Mouse (Mus musculus) layer of hippocampus, adult 9-11 months (tissue): ENCODE results near the gene Pde4a.
A peak's percentile ranks its signal among the peaks of the same experiment; 100 is the strongest.

ENCODE experiments used
- DNase-seq: peaks from one replicate; pipeline ENCODE4 v3.0.0; 2022

Gene Pde4a

DNA sequence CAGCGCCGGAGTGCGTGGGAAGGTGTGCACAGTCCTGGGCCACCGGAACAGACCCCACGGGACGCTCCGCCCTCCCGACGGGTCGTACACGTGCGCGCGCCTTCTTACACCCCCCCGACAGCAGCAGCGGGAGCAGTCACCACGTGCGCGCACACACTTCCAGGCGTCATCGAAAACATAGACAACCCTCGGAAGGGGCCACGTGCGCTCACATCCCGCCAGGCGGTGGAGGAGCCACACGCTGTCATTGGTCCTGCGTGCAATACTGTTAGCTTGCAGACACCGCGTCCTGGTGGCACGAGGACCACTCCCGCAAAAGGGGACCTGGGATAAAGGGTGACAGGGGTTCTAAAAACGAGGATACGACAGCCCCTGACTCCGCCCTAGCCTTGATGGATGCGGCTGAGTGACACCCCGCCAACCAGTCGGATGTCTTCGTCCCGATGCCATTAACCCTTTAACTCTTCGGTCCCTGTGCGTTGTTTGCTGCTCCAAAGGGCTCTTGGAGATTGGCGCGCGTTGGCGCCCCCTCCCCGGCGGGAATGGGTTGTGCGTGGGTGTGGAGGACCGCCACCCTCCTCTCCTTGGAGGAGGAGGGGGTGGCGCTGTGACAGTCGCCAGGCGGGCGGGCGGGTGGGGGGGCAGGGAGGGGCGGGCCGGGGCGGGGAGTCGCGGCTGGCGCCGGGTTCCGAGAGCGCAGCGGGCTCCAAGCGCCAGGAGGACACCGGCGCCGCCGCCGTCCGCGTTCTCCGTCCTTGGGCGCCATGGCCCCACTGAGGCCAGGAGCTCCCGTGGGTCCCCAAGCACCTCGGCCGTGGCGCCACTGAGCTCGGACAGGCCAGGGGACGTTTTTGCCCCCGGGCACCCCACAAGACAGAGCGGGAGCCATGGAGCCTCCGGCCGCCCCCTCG, at the start of gene Pde4a:
Pde4a (plus strand) TSS at position 674 of the 911 bp plus-strand sequence.
- DNase-seq: peak; percentile 85

DNA sequence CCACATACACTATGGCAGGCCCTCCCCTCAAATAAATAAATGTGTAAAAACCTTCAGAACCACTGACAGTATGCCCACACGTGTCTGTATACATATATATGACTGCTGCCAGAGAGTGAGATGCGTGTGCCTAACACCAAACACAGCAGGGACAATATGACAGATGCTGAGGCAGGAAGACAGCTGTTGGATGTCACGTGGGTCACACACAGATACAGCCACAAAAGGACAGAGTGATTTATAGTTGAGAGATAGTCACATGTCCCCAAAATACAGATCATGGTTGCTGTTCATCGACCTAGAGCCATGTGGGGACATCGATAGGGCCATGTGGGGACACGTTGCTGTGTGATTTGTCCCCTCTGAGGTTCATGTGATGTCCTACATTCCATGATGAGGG, 48.4 kb upstream of the Pde4a start:
- DNase-seq: no peak

DNA sequence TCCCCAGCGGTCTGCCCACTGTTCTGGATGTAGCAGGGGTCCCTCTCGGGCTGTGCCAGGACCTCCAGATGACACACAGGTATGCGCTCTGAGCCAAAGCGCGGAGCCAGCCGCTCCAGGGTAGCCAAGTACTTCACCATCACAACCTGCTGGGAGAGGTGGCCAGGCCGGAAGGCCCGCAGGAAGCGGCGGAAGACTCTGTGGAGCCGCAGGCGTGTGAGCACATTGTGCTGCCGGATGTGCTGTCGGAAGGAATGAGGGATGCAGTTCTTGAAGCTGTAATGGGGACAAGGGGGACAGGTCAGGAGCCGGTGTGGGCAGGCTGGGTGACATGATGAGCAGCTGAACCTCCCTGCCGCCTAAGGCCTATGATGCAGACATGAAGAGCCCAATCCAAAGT, 44.0 kb upstream of the Pde4a start:
- DNase-seq: no peak

DNA sequence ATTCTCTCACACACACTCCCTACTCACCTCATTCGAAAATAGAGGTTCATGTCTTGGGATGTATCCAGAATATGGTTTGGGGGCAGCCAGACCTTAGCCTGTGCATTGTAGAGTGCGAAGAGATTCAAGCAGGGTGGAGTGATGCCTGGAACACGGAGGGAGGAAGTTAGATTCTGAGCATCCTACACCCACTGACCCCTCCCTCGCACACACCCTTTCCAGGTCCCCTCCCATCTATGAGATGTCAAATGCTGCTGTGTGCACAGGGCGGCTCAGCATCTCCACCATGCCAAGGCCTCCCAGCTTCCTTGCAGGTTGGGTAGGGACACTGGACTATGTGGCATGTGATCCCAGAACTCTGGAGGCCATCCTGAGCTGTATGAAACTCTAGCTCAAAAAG, 40.7 kb upstream of the Pde4a start:
- DNase-seq: no peak

DNA sequence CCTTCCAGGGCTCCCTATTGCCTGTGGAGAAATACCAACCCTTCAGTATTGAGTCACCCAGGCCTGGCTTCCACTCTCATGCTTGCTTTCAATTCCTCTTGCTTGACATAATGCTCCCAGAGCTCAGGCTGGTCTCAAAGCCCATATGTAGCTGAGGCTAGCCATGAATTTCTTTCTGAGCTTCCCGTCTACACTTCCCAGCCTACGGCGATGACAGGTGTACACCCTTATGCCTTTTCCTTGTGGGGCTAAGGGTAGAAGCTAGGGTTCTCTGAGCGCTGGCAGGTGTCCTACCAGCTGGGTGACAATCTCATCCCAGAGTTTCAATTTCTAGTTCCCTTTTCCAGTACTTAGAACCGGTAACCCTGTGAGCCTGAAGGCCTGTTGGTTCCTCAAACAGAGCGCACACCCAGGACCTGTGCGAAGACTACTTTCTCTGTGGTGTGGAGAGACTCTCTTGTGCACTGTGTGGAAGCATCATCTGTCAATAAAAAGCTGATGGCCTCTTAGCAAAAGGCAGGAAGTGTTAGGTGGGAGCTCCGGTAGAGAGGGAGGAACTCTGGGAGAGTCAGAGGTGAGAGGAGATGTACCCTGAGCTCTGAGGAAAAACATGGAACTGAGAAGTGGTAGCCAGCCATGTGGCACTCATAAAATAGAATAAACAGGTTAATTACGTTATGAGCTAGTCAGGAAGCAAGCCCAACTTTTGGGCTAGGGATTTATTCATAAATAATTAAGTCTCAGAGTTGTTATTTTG, 39.8 kb upstream of the Pde4a start:
- DNase-seq: no peak

DNA sequence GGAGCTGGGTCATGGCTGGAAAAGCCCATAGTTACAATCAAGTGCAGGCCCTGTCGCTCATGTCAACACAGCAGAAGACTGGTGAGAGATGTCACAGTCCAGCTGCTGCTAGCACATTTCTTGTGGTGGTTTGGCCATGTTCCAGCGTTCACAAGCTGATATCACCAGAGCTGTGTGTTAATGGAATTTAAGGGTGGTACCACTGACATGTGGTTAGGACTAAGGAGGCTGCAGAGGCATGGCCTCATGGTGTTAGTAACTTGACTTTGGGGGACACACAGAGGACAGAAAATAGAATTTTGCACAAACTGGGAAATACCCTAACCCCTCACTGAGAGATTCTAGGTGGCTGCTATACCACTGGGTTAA, 39.3 kb upstream of the Pde4a start:
- no peak for DNase-seq

DNA sequence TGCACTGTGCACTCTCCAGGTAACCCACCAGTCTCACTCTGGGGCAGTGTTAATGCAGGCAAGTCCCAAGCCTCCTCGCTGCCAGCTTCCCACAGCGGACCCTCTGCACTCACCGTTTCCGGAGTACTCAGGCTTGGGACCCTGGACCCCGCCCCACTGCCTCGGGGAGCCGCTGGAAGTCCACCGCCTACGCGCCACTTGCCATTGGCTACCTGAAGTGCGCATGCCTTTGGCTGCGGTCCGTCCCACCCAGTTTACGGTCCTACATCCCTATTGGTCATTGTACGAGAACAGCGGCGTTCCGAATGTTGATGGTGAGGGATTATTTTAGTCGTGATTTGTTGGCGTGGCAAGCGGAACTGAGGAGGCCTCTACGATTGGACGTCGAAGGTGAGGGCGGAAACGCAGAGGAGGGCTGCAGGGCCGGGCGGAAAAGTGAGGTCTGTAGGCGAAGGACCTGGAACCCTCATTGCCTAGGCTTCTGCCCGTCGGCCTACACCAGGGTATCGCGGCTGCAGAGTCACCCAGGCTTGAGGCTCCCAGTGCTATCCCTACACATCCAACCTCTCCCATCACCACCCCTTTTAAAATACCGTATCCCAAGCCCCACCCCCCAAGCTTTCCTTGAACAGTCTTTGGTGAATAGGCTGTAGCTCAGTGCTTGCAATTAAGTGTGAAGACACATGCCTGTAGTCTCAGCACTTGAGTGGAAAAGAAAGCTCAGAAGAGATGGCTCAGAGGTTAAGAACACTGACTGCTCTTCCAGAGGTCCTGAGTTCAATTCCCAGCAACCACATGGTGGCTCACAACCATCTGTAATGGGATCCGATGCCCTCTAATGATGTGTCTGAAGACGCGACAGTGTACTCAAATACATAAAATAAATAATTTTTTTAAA, 34.2 kb upstream of the Pde4a start, which contains the start of gene Tyk2:
Tyk2 (minus strand) TSS at position 185 of the 898 bp plus-strand sequence.
- DNase-seq: peak; percentile 98

DNA sequence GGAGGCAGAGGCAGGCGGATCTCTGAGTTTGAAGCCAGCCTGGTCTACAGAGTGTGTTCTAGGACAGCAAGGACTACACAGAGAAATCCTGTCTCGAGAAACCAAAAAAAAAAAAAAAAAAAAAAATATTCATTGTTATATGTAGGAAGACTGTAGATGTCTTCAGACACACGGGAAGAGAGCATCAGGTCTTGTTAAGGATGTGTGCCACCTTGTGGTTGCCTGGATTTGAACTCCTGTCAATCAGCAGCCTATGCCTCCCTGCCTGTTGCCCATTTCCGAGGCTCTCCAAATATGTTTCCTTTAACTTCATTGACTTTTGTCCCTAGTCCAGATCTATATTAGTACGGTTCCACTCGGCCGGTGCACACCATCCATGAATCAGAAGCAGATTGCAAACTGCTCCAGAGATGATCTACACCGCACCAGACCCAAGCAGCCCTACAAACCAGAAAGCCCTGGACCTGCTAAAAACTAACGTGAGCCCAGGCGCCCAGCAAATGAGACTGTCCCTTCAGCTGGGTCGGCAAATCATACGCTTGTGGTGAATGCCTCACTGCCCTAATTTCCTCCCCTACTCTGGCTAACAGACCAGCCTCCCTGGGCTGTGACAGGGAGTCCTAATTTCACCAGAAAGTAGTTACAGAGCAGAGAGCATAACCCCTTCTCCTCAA, 33.3 kb upstream of the Pde4a start:
- no peak for DNase-seq

DNA sequence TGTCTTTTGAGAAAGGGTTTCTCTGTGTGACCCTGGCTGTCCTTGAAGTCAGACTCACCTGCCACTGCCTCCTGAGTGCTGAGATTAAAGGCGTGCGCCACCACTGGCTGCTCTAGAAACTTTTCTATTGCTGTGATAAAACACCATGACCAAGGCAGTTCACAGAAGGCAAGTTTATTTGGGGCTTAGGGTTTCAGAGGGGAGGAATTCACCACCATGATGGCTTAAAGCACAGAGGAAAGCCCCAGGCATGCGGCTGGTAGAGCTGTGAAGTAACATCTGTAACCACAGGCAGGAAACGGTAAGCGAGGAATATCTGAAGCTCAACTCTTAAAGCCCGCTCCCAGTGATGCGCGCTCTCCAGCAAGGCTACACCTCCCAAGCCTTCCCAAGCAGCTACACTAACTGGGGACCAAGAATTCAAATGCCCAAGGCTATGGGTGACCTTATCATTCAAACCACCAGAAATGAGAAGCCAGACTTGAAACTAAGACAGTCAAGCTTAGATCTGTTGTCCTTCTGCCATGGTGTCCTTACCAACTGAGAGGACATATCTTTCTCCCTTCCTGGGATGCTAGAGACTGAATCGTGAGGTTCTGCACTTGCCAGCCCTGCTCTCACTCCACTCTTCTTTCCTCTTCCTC, 32.3 kb upstream of the Pde4a start:
- no peak for DNase-seq

DNA sequence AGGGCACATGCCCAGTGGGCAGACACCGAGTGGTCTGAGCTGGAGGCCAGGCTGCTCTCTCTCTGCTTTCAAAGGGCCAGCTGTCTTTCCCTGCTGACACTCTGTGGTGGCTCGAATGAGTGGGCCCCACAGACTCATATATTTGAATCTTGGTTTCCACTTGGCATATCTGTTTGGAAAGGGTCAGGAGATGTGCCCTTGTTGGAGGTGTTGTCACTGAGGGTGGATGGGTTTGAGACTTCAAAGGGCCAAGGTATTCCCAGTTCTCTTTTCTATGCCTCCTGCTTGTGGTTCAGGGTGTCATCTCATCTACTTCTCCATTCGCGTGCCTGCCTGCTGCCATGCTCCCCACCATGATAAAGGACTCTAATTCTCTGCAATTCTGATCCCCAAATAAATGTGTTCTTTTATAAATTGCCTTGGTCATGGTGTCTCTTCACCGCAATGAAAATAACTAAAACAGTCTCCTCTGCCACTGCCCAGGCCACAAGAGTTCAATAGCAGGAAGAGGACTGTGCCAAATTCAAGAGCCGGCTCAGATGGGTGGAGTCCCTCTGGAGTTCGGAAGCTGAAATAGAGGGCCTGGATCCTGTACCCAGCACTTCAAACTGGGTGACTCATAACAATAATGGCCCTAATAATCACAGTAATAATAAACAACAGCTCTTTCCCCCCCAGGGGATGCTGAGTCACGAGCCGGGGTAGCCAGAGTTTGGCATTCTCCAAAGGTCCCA, 30.8 kb upstream of the Pde4a start:
- DNase-seq: no peak

DNA sequence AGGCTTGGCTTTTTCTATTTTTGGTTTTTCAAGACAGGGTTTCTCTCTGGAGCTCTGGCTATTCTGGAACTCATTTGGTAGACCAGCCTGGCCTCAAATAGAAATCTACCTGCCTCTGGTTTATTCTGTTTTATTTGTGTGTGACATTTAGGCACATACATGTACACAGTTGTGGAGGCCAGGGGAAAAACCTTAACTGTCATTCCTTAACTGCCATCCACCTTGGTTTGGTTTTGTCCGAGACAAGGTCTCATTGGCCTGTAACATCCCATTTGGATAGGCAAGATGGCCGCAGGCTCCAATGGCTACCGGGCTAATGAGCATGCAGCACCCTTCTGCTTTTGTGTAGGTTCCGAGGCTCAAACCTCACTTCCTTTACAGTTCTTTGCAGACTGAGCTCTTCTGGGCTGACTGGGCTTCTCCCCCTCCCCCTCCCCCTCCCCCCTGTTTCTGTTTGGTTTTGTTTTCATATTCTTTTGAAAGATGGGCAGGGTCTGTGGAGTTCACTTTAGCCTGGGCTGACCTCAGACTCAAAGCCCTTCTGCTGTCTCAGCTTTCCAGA, 30.1 kb upstream of the Pde4a start:
- DNase-seq: no peak

DNA sequence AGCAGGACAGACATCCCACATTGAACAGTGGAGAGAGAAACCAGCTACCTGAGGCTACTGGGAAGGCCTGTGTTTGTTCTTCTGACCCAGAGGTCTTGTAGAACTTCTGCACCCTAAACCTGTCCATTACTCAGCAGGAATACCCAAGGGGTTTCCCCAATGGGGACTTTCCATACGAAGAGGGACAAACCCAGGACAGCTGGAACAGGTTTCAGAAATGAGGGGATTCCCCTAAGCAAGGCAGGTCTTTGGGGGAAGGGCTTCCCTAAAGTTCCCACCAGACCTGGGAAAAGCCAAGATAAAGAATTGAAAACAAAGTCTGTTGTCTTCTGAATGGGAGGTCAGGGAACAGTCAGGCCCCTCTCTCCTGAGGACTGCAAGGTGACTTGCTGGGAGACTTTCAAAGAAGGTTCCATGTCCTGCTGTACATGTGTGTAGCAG, 29.6 kb upstream of the Pde4a start:
- DNase-seq: no peak

DNA sequence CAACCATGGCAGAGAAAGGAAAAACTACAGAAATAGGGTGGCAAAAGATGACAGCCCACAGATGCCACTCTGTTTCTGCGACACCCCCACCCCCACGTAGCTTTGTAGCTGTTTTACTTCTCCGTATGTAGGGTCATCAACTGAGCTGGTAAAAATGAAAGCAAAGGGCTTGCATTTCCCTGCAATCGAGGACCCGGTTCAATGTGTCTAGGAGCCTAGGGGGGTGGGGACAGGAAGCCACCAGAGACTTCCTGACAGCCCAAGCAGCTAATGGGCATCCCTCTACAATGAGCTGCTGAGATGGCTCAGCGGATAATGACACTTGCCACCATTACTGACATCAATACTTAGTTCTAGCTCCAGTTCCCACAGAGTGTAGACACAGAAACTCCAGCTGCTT, 29.1 kb upstream of the Pde4a start:
- no peak for DNase-seq

DNA sequence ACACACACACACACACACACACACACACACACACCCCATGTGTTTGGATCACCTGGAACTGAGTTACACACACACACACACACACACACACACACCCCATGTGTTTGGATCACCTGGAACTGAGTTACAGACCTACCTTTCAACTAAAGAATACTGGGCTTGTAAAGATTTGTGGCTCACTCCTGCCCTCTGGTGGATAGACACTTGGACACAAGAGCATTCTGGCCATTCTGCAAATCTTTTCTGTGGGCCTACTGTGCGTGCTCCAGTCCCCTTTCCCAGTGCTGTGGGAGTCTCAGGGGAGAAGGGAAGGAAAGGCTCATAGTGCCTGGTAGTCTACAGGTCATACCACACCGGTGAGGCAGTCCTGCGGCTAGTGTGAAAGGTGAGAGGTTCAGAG, 28.3 kb upstream of the Pde4a start:
- DNase-seq: no peak

DNA sequence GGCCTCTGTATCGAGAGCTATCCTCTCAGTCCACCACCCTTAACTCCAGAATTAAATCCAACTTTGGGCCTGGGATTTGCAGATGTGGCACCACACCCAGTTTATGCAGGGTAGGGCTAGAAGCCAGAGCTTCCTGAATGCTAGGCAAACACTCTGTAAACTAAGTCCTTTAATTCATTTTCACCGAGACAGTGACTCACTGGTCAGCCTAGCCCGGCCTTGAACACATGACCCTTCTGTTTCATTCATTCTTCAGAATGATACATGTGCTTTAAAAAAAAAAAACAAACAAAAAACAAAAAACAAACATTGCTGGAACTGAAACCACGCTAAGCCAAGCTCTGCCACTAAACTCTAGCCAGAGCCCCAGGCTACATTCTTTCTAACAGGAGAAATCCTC, 27.1 kb upstream of the Pde4a start:
- no peak for DNase-seq

DNA sequence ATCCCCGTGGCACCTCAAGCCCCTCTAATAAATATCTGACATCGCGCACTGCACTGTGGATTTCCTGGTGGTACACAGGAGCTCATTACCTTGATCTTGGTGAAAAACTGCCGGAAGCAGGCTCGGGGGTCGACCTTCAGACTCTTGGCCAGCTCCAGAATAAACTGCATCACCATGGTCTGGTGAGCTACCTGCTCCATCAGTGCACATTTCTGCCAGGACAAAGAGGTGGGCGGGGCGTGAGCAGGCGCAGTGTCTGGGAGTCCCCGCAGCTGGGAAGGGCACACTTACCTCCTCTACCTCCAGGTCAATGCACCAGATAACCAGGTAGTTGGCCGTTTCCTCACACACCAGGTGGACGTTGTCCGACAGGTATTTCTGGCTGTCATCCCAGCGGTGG, 23.6 kb upstream of the Pde4a start:
- DNase-seq: no peak

DNA sequence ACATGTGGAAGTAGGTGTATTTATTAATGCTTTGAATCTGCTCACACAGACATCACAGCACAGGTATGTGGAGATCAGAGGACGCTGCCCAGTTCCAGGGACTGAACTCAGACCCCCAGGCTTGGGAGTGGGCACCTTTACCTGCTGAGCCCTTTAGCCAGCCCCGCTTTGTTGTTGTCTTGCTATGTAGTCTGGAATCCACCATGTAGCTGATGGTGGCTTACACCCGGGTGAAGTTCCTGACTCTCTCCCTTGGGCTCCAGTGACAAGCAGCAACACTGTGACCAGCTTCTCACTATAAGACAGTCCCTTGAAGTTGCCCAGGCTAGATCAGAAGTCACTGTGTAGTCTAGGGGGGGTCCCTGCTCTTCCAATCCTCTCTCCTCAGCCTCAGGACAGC, 21.2 kb upstream of the Pde4a start:
- no peak for DNase-seq

DNA sequence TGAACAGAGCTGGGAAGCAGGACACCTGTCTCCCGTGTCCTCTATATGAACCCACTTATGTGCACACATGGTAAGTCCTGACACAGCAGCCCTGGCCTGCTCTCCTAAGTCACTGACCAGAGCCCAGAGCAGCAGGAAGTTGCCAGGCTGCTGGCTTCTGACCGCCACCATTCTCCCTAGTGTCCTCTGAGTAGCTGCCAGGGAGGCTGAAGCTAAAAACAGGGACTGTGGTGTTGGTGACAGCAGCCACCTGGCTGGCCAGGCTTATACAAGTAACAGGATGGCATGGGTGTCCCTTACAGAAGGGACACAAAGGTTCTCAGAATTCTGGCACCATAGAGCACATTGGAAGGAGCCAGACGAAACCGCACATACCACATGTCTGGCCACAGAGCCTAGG, 20.1 kb upstream of the Pde4a start:
- DNase-seq: no peak

DNA sequence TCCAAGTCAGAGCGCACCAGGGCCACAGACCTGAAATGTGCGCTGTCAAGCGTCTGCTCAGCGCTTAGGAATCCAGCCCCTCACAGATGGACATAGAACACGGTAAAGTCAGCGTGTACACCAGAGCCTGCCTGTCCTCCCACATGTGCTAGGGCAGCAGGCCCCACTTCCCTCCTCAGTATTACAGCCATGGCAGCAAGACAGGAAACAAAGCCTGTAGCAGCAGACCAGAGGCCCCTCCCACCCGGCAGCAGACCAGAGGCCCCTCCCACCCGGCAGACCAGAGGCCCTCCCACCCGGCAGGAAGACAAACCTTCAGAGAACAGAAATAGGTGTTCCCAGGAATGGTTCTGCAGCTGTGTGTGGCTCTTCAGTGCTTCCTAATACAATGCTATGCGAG, 18.8 kb upstream of the Pde4a start:
- DNase-seq: no peak

DNA sequence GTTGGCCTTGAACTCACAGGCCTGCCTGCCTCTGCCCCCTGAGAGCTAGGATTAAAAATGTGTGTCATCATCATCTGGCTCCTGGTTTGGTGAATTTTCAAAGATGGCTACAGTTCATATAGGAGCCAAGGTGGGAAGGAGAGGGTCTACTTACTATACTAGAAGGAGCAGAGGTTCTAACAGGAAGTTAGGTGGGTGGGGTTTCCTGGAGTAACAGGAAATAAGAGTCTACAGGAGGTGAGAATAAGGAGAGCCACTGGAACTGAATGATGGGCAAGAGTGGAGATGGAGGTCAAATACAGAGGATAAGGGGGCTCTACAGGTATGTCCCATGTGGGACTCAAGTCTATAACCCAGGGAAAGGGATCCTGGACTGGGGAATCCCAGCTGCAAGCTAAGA, 17.1 kb upstream of the Pde4a start:
- no peak for DNase-seq

DNA sequence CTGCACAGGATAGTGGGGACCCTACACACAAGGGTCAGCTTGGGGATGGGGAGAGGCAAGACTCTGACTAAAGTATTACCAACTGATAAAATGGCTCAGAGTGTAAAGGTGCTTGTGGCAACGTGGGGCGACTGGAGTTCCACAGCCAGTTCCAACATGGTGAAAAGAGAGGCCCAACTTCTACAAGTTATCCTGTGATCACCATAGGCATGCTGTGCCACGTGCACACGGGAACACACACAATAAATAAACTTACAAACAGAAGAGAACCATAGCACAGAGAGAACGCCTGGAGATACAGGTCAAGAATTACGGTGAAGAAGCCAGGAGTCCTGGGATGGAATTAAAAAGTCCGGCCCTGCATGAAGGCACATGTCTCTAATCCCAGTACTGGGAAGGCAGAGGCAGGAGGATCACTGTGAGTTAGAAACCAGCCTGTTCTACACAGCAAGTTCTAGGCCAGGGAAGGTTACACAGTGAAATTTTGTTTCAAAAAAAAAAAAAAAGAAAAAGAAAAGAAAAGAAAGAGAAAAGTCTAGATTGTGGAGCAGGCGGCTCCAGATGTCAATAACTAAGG, 16.3 kb upstream of the Pde4a start:
- DNase-seq: no peak
